ENCODE assay signal across 8 mouse cellular contexts in genomic region chr14:61438171-61438945, GRCm38 (mm10). TPM values are rescaled to one million over a fixed set of nuclear protein-coding genes. Genes with fewer than 3 reads are reported as not detected.
A peak's percentile ranks its signal among the peaks of the same experiment; 100 is the strongest.
DNase-seq lines count a peak whose midpoint lies in the region; ATAC-seq and TF ChIP-seq lines count a peak whose summit lies in the region.

No protein-coding gene starts in this region.

- DNase-seq in gastrocnemius, adult 2 months = no peak
- no peak for DNase-seq in gastrocnemius, postnatal 14 days
- peak; percentile 46 for DNase-seq in Muller cell, postnatal 12 days (ENCODE audit: inconsistent ontology term)
- DNase-seq in adrenal gland, postnatal 36 days = no peak
- no peak for DNase-seq in layer of hippocampus, postnatal 10 days (ENCODE audit: low spot score in 2 of 2)
- no peak for DNase-seq in cerebellum, adult 11-12 months

- intact Hi-C loops in gastrocnemius, adult 2 months (cut with DNase I) = loop anchor here (2.0 to 5.0 kb wide), 2 partner anchors 46 to 106 kb away; no protein-coding TSS in a partner anchor
- intact Hi-C loops in gastrocnemius, postnatal 14 days (cut with DNase I; ENCODE audit: low total_unique reads) = no loop called here

- H3K27ac ChIP-seq in gastrocnemius, adult 2 months = peak overlapping the region; percentile 96
- peak overlapping the region in 1 of 2 experiments; percentile 98; a peak in 1 of 4 replicates for H3K27ac ChIP-seq in heart, embryonic 14.5 days (replicated peaks in 1 of 2; ENCODE audit: control insufficient read depth in 1 of 2, insufficient read depth in 1 of 2, low read depth in 2 of 2, low read length in 2 of 2)
- no peak overlapping the region for H3K27ac ChIP-seq in liver, embryonic 16.5 days (ENCODE audit: low read length)

- H3K36me3 ChIP-seq in heart, embryonic 14.5 days (ENCODE audit: control insufficient read depth, insufficient read depth, low read length) = no peaks in the 10 kb centered on the region
- no peaks in the 10 kb centered on the region for H3K36me3 ChIP-seq in liver, embryonic 16.5 days (ENCODE audit: control insufficient read depth, insufficient read depth)

- peak; percentile 41; the same call in 1 of the 2 replicates for TF ChIP-seq CTCF in gastrocnemius, adult 2 months (IDR thresholded peaks at IDR 0.05)

- H3K4me2 ChIP-seq in heart, embryonic 14.5 days (ENCODE audit: low read length) = peak overlapping the region; percentile 86
- peak overlapping the region; percentile 89 for H3K4me2 ChIP-seq in liver, embryonic 16.5 days (ENCODE audit: low read depth, low read length)

- H3K9me3 ChIP-seq in heart, embryonic 14.5 days (ENCODE audit: control insufficient read depth, low read length) = no peaks in the 10 kb centered on the region
- no peaks in the 10 kb centered on the region for H3K9me3 ChIP-seq in liver, embryonic 16.5 days (replicated peaks; ENCODE audit: control insufficient read depth, low read length)

- 23% methylated on average over 3 of the region's 3 CpGs for WGBS in heart, embryonic 14.5 days
- WGBS in liver, embryonic 16.5 days (ENCODE audit: insufficient replicate concordance) = 24% methylated on average over 3 of the region's 3 CpGs

- peak overlapping the region; percentile 94 for H3K9ac ChIP-seq in heart, embryonic 14.5 days (ENCODE audit: low read length)
- H3K9ac ChIP-seq in liver, embryonic 16.5 days (ENCODE audit: low read depth, low read length) = peak overlapping the region; percentile 95

- H3K27me3 ChIP-seq in heart, embryonic 14.5 days (ENCODE audit: control insufficient read depth, insufficient read depth, low read length) = no peaks in the 10 kb centered on the region
- no peaks in the 10 kb centered on the region for H3K27me3 ChIP-seq in liver, embryonic 16.5 days (ENCODE audit: control insufficient read depth, insufficient read depth, low read depth, low read length)

- H3K4me3 ChIP-seq in gastrocnemius, adult 2 months = peak overlapping the region; percentile 88
- H3K4me3 ChIP-seq in heart, embryonic 14.5 days (ENCODE audit: control insufficient read depth in 1 of 2, insufficient read depth in 1 of 2, low read depth in 1 of 2, low read length in 2 of 2) = peak overlapping the region; percentile 85 to 93; a peak in 3 of 4 replicates
- H3K4me3 ChIP-seq in liver, embryonic 16.5 days (ENCODE audit: low read depth, low read length) = peak overlapping the region; percentile 97

- ATAC-seq in heart, embryonic 14.5 days (ENCODE audit: insufficient number of reproducible peaks, insufficient read depth, low FRiP score, low read depth) = no peak
- ATAC-seq in liver, embryonic 16.5 days (ENCODE audit: low read depth) = no peak

- H3K4me1 ChIP-seq in heart, embryonic 14.5 days (ENCODE audit: control insufficient read depth in 2 of 2, insufficient read depth in 2 of 2, low read length in 2 of 2) = peaks cover under 1 to 19% of the 10 kb centered on the region in 2 experiments
- H3K4me1 ChIP-seq in liver, embryonic 16.5 days (ENCODE audit: control insufficient read depth, low read depth, low read length) = peaks cover 21% of the 10 kb centered on the region

RNA-seq across cellular contexts. Expression of gene Kpna3, which starts 1.3 kb away (rescaled TPM):
- total RNA-seq in gastrocnemius, adult 2 months (2021) = 100 to 1,000 TPM; 111 to 118 TPM
- 10 to 100 TPM; 71.0 to 78.0 TPM for total RNA-seq in gastrocnemius, postnatal 14 days (2021)
- polyA plus RNA-seq in heart, embryonic 14.5 days (2014; fragmentation: Nextera tagmentation; extraction: Ambion mirVana) = 31.5 and 32.2 TPM in 2 replicates
- polyA plus RNA-seq in liver, embryonic 16.5 days (2015; fragmentation: Nextera tagmentation; extraction: Ambion mirVana) = 19.4 and 20.6 TPM in 2 replicates
- 10 to 100 TPM; 32.4 to 36.8 TPM for total RNA-seq in adrenal gland, postnatal 36 days (2021)
- 10 to 100 TPM; 70.5 to 74.2 TPM for total RNA-seq in layer of hippocampus, postnatal 10 days (2021)
